Mouse (Mus musculus) thymus, adult 2 months (tissue): Measurements from ENCODE around the gene Bbs5.

ENCODE experiments used
- CTCF ChIP-seq: fragments of 200-500 bp; IDR thresholded peaks from 2 replicates; pipeline ENCODE4 v1.5.1; 2012; ENCODE audit warnings: mild to moderate bottlenecking, control low read depth, low read length, moderate library complexity, borderline replicate concordance; ENCODE audit not compliant: control insufficient read depth, poor library complexity, insufficient read depth; ENCODE audit errors: extremely low read depth
- POLR2A ChIP-seq: fragments of 200-500 bp; IDR thresholded peaks from 2 replicates; pipeline ENCODE4 v1.6.1; 2012; ENCODE audit warnings: mild to moderate bottlenecking, low read length, control low read depth, moderate library complexity; ENCODE audit not compliant: control insufficient read depth, poor library complexity, insufficient read depth; ENCODE audit errors: extremely low read depth

DNA sequence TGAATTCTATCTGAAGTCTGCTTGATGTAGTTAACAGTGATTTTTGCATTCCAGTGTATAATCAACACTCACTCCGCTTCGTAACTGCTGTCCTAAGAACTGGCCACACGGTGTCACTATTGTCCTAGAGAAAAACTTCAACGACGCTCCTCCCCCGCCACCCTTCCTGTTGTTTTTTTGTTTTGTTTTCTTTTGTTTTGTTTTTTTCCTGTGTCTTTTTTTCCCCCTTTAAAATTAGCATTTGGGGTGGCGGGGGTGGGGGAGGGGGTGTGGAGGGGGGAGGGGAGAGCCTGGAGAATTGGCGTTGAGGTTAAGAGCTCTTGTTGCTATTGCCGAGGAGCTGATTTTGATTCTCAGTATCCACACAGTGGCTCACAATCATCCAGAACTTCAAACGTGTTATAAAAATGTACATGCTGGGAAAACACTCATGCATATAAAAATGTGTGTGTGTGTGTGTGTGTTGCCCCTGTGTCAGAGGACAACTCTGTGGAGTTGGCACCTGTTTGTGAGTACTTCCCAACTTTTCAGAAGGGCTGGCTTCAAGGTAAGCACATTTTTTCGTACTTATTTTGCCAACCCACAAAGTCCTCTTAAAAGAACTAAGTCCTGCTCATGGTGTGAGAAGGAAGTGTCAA is 11.8 kb upstream of the Bbs5 start:
- TF ChIP-seq CTCF (no peak), POLR2A (no peak)
